Mouse (Mus musculus) C2C12 (cell line): ENCODE measurements around the gene 4933406M09Rik.

Source experiments
- CEBPB ChIP-seq: IDR thresholded peaks from one replicate; pipeline ENCODE4 v1.6.1; 2011; ENCODE audit warnings: low read depth, mild to moderate bottlenecking, control low read depth, moderate library complexity
- CTCF ChIP-seq: IDR thresholded peaks from one replicate; pipeline ENCODE4 v1.5.1; 2011; ENCODE audit not compliant: control insufficient read depth, insufficient read depth, insufficient read length
- USF1 ChIP-seq: IDR thresholded peaks from one replicate; pipeline ENCODE4 v1.6.1; 2011; ENCODE audit warnings: low read depth, mild to moderate bottlenecking, control low read depth, moderate library complexity

GRCm38 (mm10) chr1:134357461-134357860 is 28.3 kb upstream of the 4933406M09Rik start:
- TF ChIP-seq CEBPB (no peak), CTCF (no peak), USF1 (no peak)
